Mouse (Mus musculus): ENCODE measurements at regions not wholly inside any gene's neighbourhood (a gene's known extent, or its start where the extent isn't known, plus 50 kb on each side); places are given as distances from the start of the nearest gene placed in this dataset.

- no peak for TF ChIP-seq MAX (IDR thresholded peaks at IDR 0.05; ENCODE audit: low read length)
- TF ChIP-seq ZC3H11A (IDR thresholded peaks at IDR 0.05; ENCODE audit: low read depth, low read length), result no peak
Measured at GRCm38 (mm10) chr14:86445139-86445538, 695.9 kb downstream of the Diaph3 start.

Measured in MEL (cell line).